Mouse (Mus musculus): Measurements from ENCODE around the gene Borcs5.

Borcs5 gene

DNA sequence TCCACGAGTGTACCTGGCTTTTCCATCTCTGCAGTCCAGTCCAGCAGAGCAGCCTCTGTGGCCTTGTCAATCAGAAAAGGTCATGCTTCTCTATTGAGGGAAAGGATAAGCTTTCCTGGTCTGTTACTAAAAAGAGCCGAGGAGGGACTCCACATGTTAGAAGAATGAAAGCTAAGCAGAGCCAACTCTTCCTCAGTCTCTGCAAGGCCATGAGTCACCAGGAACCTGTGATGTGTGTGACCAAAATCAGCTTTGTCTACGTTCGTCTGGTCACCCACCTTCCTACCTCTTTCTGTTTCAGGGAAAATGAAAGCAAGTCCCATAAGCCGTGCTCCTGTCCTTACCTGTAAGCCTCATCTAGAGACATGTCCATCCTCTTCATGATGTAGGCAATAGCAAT lies 80.8 kb downstream of the Borcs5 start:
- no peak for DNase-seq

GRCm38 (mm10) chr6:134721729-134722269 lies 82.5 kb downstream of the Borcs5 start:
- no peak for DNase-seq

GRCm38 (mm10) chr6:134722906-134723305 lies 83.6 kb downstream of the Borcs5 start:
- DNase-seq, result no peak

- DNase-seq, result no peak
Measured at GRCm38 (mm10) chr6:134723326-134723725, 84.0 kb downstream of the Borcs5 start.

GRCm38 (mm10) chr6:134723833-134724553 lies 84.7 kb downstream of the Borcs5 start:
- no peak for DNase-seq

GRCm38 (mm10) chr6:134725406-134725805 lies 86.1 kb downstream of the Borcs5 start:
- DNase-seq, result no peak

- no peak for DNase-seq
Measured at GRCm38 (mm10) chr6:134730978-134731377, 91.7 kb downstream of the Borcs5 start.

DNA sequence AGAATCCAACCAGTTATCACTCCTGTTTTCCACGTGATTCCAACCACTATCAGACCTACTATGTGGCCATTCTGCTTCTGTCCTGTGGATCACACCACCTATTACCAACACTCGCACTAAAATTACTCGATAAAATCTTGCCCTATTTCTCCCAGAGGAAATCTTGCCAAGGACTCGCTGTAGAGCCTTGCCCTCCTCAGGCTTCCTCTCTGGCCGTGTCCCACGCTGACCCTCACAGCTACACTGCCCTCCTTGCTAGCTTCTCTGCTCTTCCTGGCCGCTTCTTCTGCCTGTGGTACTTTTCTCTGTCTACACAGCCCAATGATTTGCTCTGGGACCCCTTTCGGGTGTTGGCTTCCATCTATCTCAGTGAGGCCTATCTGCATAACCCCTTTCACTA lies 93.5 kb downstream of the Borcs5 start:
- DNase-seq, result no peak

DNA sequence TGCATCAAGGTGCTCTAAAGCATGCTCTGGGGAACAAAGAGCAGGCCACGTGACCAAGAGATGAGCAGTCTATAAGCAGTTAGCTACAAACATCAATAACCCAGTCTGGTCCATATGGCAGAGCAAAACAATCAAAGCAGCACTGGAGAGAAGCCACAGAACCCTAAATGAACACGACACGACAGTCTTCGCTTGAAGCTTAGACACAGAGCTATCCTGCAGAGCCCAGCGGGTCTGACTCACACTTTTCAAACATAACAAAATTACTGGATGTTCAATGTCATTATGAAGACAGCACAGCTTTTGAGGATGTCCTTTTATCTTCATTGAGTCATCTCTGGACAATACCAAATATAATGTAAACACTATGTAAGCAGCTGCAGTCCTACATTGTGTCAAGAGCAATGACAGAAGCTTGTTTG lies 94.5 kb downstream of the Borcs5 start:
- DNase-seq, result no peak

- DNase-seq, result no peak
Measured at GRCm38 (mm10) chr6:134736853-134737252, 97.5 kb downstream of the Borcs5 start.

- DNase-seq, result no peak
Measured at GRCm38 (mm10) chr6:134743568-134743967, 104.3 kb downstream of the Borcs5 start.

DNA sequence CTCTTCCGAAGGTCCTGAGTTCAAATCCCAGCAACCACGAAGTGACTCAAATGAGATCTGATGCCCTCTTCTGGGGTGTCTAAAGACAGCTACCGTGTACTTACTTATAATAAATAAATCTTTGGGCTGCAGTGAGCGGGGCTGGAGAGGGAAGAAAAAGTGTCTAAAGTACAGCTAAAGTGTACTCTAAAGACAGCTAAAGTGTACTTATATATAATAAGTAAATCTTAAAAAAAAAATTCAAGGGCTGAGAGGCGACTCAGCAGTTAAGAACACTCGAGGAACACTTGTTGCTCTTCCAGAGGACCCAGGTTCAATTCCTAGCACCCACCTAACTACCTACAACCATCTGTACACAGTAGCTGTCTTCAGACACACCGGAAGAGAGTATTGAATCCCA lies 106.6 kb downstream of the Borcs5 start:
- DNase-seq, result no peak

DNA sequence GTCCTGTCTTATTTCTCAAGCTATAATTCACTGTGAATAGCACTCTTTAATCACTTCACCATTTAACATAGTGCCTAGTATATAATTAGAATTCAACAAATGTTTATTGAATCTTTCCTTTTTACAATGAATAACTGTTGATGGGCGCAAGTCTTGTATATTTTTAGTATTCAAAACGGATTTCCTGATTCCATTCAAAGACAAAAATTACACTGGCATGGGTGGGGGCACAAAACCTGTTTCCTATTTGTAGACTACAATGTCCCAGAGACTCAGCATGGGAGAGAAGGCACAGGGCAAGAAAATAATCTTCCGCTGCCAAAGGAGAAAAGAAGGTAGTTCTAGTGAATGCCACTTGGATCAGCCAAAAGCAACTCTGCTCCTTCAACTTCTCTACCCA lies 108.8 kb downstream of the Borcs5 start:
- DNase-seq, result no peak

GRCm38 (mm10) chr6:134751087-134751486 lies 111.8 kb downstream of the Borcs5 start:
- DNase-seq, result no peak

GRCm38 (mm10) chr6:134751883-134752647 lies 112.8 kb downstream of the Borcs5 start:
- no peak for DNase-seq

GRCm38 (mm10) chr6:134753412-134753811 lies 114.1 kb downstream of the Borcs5 start:
- DNase-seq, result no peak

DNA sequence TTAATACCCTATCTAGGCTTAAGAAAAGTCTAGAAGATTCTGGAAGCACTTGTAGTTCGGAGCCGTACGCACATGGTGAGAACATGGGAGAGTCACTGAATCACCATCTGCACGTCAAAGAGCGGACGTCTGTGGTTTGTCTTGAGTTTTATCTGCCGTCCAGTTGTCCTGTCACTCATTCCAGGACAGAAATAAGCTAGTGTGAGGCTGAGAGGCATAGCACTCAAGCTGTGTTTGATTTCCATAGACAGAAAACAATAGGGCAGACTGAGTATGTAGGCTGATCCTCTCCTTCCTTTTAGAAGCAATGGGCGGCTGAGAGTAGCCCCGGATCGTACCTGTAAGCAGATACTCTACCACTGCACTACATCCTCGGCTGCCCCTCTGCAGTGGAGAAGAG lies 114.5 kb downstream of the Borcs5 start:
- no peak for DNase-seq

- DNase-seq, result no peak
Measured at GRCm38 (mm10) chr6:134756058-134756457, 116.7 kb downstream of the Borcs5 start.

All from right cerebral cortex, postnatal 25 days (tissue).